Mouse (Mus musculus) heart, adult 9 months (tissue): ENCODE results near the gene Gpr33.

Source experiments
- DNase-seq, 2 experiments: peaks; one replicate each; pipeline ENCODE4 v3.0.0; 2022; ENCODE audit warnings: low spot score in 2 of 2

Gene Gpr33

GRCm38 (mm10) chr12:51985163-51985748 lies 42.6 kb downstream of the Gpr33 start:
- DNase-seq, result no peak

- no peak for DNase-seq
These were observed 44.2 kb downstream of the Gpr33 start for GRCm38 (mm10) chr12:51983625-51984024.

- peak; percentile 9 to 21 for DNase-seq
These were observed 51.3 kb downstream of the Gpr33 start for GRCm38 (mm10) chr12:51976531-51976930.

GRCm38 (mm10) chr12:51974381-51974780 lies 53.5 kb downstream of the Gpr33 start:
- no peak for DNase-seq
